Mouse (Mus musculus) frontal cortex, postnatal 36 days (tissue): ENCODE results near the gene Gm17334.

Experiments
- DNase-seq, 2 experiments: peaks; one replicate each; pipeline ENCODE4 v3.0.0; 2022; ENCODE audit warnings: low spot score in 2 of 2

Gene Gm17334

GRCm38 (mm10) chr11:53773087-53773486 is at the start of gene Gm17334:
Gene Gm17334, minus strand, starts transcription at chr11:53773187.
- no peak for DNase-seq

DNA sequence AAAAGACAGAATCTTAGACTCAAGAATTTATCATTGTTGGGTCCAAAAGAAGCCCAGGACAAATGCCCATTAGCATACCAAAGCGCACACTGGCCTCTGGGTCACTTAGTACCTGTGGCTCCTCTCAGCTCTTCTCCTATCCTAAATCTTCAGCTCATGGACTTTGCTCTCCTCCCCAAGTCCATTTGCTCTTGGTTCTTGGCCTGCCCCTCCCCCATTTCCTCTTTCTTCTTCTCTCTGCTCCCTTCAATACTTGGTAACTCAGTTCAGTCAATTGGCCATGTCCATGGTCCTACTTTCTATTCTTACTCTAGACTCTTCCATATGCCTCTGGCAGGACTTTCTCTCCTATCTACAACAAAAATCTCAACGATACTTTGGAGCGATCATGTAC is 49.0 kb upstream of the Gm17334 start:
- no peak for DNase-seq

GRCm38 (mm10) chr11:53821230-53821944 is 48.4 kb upstream of the Gm17334 start:
- no peak for DNase-seq

GRCm38 (mm10) chr11:53820516-53821170 is 47.7 kb upstream of the Gm17334 start:
- DNase-seq: no peak

- DNase-seq: no peak
These were observed 46.5 kb upstream of the Gm17334 start for GRCm38 (mm10) chr11:53819511-53819910.

DNA sequence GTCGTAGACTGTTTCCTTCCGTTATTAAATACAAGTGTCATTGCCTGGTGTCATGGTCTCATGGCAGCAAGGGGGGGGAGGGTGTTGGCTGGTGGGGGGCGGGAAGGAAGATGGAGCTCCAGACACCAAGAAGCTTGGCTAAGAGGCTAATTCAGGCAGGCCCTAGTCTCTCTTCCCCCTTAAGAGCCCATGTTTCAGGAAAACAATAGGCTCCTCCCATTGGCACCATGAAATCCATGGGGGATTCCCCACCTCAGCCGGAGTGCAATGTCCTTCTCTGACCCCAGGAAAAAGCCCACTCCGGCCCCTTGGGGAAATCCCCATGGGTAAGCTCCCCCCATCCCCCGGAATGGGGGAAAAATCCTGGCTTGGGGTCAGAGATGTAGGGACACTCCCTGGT is 45.8 kb upstream of the Gm17334 start:
- DNase-seq: no peak

DNA sequence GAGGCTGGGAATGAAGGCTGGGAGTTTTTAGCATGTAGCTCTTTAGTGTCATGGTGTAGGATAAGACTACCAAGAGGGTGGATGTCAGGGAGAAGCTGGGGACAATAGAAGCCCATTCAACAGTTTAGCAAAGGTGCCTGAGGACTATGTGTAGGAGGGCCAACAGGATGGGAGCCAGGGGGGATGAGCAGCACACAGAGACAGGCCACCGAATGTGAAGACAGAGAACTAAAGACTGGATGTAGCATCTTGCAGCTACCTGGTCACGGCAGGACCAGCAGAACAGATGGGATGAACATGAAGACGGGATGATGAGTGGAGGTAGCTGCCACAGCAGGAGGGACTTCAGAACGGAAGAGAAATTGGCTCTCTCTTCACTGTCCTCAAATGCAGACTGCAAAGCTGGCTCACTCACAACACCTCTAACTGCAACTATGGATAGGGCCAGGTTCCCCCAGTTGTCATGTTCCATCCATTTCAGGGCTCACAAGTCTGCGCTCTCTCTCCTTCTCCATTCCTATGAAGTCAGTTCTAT is 43.9 kb upstream of the Gm17334 start:
- no peak for DNase-seq

- no peak for DNase-seq
These were observed 41.8 kb upstream of the Gm17334 start for GRCm38 (mm10) chr11:53814810-53815209.

DNA sequence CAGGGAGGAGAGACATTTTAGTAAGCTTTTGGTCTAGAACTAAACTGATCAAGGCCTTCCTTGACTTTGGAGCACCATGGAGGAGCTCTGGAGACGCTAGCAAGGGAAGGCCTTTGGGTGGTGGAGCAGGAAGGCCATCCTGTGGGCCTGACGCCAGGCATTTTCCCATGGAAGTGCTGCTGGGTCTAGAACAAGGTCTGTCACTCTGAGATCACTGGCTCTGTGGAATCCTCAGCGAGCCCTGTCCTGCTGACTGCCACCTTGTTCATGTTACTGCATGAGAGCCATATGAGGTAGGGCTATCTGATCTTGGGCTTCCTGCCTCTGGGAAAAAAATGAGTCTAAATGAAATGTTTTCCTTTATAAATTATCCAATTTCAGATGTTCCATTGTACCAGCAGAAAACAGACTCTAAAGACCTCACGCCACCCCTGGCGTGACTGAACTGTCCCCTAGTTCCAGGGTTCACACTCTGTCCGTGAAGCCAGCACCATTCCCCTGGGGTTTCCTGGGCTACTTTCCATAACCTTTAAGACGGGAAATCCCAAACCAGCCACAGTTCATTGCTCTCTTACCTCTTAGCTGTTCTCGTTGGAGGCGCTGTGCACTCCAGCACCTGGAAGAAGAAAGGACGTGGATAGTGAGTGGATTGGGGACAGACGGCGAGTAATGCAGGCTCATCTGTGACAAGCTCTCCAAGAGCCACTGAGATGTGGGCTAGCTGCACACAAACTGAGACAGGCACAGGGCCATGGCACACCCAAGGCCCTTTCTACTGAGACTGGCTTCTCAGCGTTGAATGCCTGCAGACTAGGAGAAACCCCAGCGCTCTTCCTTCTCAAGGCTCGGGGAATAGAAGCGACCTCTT is 40.2 kb upstream of the Gm17334 start:
- no peak for DNase-seq

- no peak for DNase-seq
These were observed 38.3 kb upstream of the Gm17334 start for GRCm38 (mm10) chr11:53811312-53811711.

DNA sequence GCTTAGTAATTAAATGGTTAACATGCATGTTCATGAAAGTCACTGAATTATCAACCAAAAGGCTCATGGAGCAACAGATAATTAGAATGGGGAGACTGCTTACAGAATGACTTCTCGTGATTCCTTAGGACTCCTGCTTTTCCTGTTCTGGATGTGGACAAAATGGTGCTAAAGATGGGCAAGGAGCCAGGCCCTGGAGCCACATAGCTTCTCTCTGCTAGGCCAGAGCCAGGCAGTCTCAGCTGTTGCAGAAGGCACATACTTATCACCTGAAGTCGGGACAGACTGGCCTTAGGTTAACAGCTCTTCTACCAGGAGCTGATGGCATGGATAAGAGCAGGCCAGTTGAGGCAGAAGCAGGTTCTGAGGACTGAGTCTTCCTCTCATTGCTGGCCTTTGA is 37.8 kb upstream of the Gm17334 start:
- DNase-seq: no peak

GRCm38 (mm10) chr11:53810156-53810555 is 37.2 kb upstream of the Gm17334 start:
- no peak for DNase-seq

DNA sequence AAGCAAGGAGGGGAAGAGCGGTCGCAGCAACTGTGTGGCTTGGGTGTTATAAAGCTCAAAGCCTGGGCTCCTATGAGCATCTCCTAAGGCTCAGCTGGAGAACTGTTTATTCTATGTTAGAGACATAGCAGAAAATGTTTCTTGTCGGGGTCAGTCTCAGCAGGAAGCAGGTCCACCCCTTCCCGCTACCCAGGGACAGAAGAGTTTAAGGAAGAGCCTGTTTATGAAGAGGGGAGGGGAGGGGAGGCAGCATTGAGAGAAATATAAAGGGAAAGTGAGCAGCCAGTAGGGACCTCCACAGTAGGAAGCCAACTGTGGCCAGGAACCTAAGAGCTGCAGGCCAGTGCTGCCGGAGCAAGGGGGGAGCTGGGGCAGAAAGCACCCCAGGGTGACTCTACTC is 36.4 kb upstream of the Gm17334 start:
- DNase-seq: no peak

DNA sequence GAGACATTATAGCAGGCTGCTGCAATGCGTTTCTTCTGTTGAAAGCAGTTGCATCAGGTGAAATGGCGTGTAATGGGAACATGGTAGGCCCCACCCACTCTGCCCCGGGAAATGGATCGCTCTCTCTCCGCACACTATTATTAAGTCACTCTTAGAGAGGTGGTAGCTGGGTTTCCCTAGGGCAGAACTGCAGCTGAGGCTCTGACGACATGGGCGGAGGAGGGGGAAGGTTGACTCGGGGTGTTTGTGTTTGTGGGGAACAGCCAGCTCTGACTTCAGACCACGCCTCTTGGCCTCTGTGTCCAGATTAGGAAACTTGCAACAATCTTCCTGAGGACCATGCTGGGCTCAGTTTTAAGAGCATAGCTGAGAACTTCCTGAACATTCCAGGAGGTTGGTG is 32.8 kb upstream of the Gm17334 start:
- no peak for DNase-seq

- no peak for DNase-seq
These were observed 31.8 kb upstream of the Gm17334 start for GRCm38 (mm10) chr11:53804569-53805344.

DNA sequence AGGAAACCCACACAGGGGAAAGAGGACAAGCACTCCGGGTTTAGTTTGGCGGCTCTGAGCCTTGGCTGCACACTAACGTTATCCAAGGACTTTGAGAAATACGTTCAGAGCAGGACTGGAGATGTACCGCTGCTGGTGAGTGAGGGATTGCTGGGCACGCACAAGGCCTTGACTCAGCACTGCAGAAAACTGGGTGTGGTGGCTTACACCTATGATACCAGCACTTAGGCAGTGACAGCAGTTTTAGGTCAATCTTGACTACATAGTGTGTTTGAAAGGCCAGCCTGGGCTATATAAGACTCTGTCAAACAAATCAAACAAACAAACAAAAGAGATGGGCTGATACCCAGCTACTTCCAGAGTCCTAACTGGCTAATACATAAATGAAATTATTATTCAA is 30.5 kb upstream of the Gm17334 start:
- no peak for DNase-seq

GRCm38 (mm10) chr11:53803093-53803492 is 30.1 kb upstream of the Gm17334 start:
- DNase-seq: no peak

DNA sequence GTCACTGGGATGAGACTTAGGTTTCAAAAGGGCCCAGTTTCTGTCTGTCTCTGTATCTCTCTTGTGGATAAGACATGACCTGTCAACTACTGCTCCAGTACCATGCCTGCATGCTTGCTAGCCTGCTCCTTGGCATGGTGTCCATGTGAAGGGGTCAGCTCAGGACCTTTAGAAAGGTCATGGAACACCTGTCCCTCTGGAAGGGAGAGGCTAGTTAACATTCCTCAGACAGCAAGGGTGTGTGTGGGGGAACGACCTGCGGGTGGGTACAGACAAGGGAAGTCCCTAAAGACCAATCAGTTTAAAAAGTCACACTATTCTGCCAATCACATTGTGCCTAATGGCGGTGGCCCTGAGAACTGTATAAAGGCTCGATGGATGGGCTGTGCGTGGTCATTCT is 28.0 kb upstream of the Gm17334 start:
- no peak for DNase-seq

GRCm38 (mm10) chr11:53800036-53800435 is 27.0 kb upstream of the Gm17334 start:
- DNase-seq: no peak

DNA sequence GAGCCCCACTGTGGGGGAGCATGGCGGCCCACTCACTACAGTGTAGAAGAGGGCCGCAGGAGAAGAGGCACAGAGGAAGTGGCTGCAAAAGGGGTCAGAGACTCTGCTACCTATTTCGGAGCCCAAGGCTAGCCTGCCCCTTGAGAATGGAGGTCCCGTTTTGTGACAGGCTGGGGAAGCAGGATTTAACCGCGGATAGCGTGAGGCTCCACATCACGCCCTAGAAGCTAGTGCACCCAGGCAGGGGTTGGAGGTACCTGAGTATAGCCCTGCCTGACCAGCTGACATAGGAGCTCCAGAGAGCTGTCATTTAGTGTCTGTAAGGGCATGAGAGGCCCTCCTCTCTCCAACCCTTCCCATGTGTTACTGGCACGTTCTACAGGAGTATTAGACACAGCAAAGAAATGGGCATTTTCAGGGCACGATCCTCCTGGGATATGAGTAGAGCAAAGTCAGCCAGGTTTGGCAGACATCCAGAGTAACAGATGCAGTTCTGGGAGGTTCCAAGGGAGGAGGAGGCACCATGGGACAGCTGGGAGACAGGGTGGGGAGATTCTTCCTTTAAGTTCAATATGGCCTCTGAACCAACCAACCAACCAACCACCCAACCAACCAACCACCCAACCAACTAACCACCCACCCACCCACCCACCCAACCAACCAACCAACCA is 25.2 kb upstream of the Gm17334 start:
- DNase-seq: no peak

GRCm38 (mm10) chr11:53797386-53797920 is 24.5 kb upstream of the Gm17334 start:
- no peak for DNase-seq
